Mouse (Mus musculus): ENCODE results near the gene Krtap28-10. TPM values are rescaled to one million over a fixed set of nuclear protein-coding genes. Genes with fewer than 3 reads are reported as not detected.

The Krtap28-10 gene
- polyA plus RNA-seq, 1 experiment from 2014 or later: not detected

DNA sequence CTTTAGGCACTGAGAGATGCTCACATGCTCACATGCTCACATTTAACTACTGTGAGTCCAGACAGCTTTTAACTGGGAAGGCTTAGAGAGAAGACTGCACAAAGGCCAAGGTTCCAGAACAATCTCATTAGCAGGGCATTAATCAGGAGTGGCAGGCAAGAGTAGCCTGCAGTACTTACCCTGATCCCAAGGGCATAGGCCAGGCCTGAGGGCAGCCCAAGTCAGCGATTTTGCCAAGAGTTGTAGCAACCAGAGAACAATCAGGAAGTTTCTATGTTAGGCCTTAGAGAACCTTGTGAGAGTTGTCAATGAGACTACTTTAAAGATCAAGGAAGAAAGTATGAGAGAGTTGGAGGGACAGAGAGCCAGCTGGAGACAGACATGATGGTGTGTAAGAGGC lies 16.2 kb upstream of the Krtap28-10 start:
- Histone ChIP-seq H3K4me3 (replicated peaks) (no peak overlapping the region), H3K27ac (replicated peaks) (no peak overlapping the region), H3K4me1 (replicated peaks) (no peaks in the 10 kb centered on the region), H3K4me2 (no peak overlapping the region), H3K36me3 (replicated peaks) (no peaks in the 10 kb centered on the region), H3K9me3 (replicated peaks) (no peaks in the 10 kb centered on the region), H3K9ac (no peak overlapping the region), H3K27me3 (no peaks in the 10 kb centered on the region)
- 54% methylated on average over 1 of the region's 1 CpGs for WGBS (ENCODE audit: insufficient replicate concordance)
- ATAC-seq (ENCODE audit: insufficient read depth): no peak

- Histone ChIP-seq H3K9me3 (replicated peaks) (no peaks in the 10 kb centered on the region), H3K27ac (replicated peaks) (no peak within 1 kb of the TSS), H3K4me1 (replicated peaks) (no peaks in the 10 kb centered on the region), H3K9ac (no peak within 1 kb of the TSS), H3K4me3 (replicated peaks) (no peak within 1 kb of the TSS), H3K27me3 (no peaks in the 10 kb centered on the region), H3K4me2 (no peak within 1 kb of the TSS), H3K36me3 (replicated peaks) (no peaks in the 10 kb centered on the region)
- ATAC-seq (ENCODE audit: insufficient read depth): no peak
- 31% methylated on average over 5 of the region's 5 CpGs for WGBS (ENCODE audit: insufficient replicate concordance)
Measured at GRCm38 (mm10) chr1:83044882-83045427, 2.7 kb upstream of the Krtap28-10 start, which contains the start of gene Gm47969. Gene Gm47969, plus strand, starts transcription at chr1:83044932.

DNA sequence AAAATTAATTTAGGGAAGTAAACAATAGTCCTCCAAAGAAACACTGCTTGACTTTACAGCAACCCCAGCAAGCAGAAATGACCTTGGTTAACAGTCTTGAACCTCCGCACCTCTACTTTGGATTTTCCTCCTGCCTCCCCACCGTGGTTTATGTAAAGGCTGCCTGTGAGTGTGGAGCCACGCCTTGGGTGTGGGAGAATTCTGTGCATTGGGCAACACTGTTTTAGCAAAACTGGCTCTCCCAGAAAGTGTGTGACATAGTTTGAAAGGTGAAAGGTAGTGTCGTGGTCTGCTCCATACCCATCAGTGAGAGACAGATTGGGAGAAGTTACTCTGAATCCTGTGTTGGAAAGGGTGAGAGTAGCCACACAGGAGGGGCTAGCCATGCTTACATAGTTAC lies 3.2 kb downstream of the Krtap28-10 start:
- no peaks in the 10 kb centered on the region for H3K36me3 ChIP-seq (replicated peaks)
- H3K27ac ChIP-seq (replicated peaks): no peak overlapping the region
- WGBS (ENCODE audit: insufficient replicate concordance): 52% methylated on average over 4 of the region's 4 CpGs
- H3K4me1 ChIP-seq (replicated peaks): no peaks in the 10 kb centered on the region
- no peaks in the 10 kb centered on the region; the same call in 1 of the 2 replicates for H3K27me3 ChIP-seq
- H3K4me2 ChIP-seq: no peak overlapping the region
- no peak for ATAC-seq (ENCODE audit: insufficient read depth)
- H3K4me3 ChIP-seq (replicated peaks): no peak overlapping the region
- H3K9me3 ChIP-seq (replicated peaks): no peaks in the 10 kb centered on the region
- H3K9ac ChIP-seq: no peak overlapping the region

DNA sequence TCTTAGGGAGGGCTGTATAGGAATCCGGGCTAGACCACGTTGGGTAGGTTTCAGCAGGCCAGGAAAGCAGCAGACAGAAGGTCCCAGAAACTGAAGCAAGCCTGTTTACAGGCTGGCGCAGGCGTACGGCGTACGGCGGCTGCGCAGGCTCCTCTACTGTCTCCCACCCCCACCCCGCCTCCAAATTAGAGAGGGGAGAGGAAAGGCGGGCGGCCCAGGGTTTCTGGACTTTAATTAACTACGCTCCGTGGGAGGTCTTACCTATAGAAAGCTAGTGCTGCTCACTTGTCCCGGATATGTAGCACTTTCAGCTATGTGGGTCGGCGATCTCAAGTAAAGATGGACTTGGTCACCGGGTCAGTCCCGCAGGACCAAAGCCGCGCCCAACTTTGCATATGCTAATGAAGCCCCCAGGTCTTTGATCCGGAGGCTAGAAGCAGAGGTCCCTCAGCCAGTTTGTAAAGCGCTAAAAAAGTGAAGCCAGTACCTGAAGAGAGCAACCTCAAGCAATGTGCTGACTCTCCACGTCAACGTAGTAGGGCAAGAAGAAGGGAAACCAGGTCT lies 4.1 kb downstream of the Krtap28-10 start, which contains the start of gene Slc19a3:
Slc19a3 (minus strand) TSS at position 340 of the 564 bp plus-strand sequence.
- Histone ChIP-seq H3K4me3 (replicated peaks) (peak within 1 kb of the TSS; percentile 45), H3K27ac (replicated peaks) (no peak within 1 kb of the TSS), H3K4me1 (replicated peaks) (no peaks in the 10 kb centered on the region), H3K9me3 (replicated peaks) (no peaks in the 10 kb centered on the region), H3K4me2 (peak within 1 kb of the TSS; percentile 62), H3K27me3 (no peaks in the 10 kb centered on the region; the same call in 1 of the 2 replicates), H3K9ac (no peak within 1 kb of the TSS), H3K36me3 (replicated peaks) (no peaks in the 10 kb centered on the region)
- ATAC-seq (ENCODE audit: insufficient read depth): no peak; the same call in 1 of the 2 replicates
- under 1% methylated on average over 25 of the region's 25 CpGs for WGBS (ENCODE audit: insufficient replicate concordance)

- Histone ChIP-seq H3K9me3 (replicated peaks) (no peaks in the 10 kb centered on the region), H3K27me3 (no peaks in the 10 kb centered on the region; the same call in 1 of the 2 replicates), H3K9ac (no peak overlapping the region), H3K4me1 (replicated peaks) (no peaks in the 10 kb centered on the region), H3K27ac (replicated peaks) (no peak overlapping the region), H3K4me3 (replicated peaks) (no peak overlapping the region), H3K36me3 (replicated peaks) (no peaks in the 10 kb centered on the region), H3K4me2 (no peak overlapping the region)
- 59% methylated on average over 11 of the region's 11 CpGs for WGBS (ENCODE audit: insufficient replicate concordance)
- ATAC-seq (ENCODE audit: insufficient read depth): no peak
Measured at GRCm38 (mm10) chr1:83036892-83037667, 5.2 kb downstream of the Krtap28-10 start.

- no peak overlapping the region for H3K9ac ChIP-seq
- no peak overlapping the region for H3K27ac ChIP-seq (replicated peaks)
- WGBS (ENCODE audit: insufficient replicate concordance): 41% methylated on average over 5 of the region's 5 CpGs
Measured at GRCm38 (mm10) chr1:83034509-83034908, 7.8 kb downstream of the Krtap28-10 start.

GRCm38 (mm10) chr1:83032508-83032907 lies 9.8 kb downstream of the Krtap28-10 start:
- H3K36me3 ChIP-seq (replicated peaks): no peaks in the 10 kb centered on the region
- ATAC-seq (ENCODE audit: insufficient read depth): no peak
- H3K4me1 ChIP-seq (replicated peaks): no peaks in the 10 kb centered on the region
- H3K9ac ChIP-seq: no peak overlapping the region
- 0 out of 2 replicates have a peak, but pooled peaks cover 3% of the 10 kb centered on the region for H3K27me3 ChIP-seq
- H3K9me3 ChIP-seq (replicated peaks): no peaks in the 10 kb centered on the region
- no peak overlapping the region for H3K4me2 ChIP-seq
- no peak overlapping the region for H3K4me3 ChIP-seq (replicated peaks)
- no peak overlapping the region for H3K27ac ChIP-seq (replicated peaks)
- WGBS (ENCODE audit: insufficient replicate concordance): 70% methylated on average over 6 of the region's 6 CpGs

More at GRCm38 (mm10) chr1:83034509-83034908, 7.8 kb downstream of the Krtap28-10 start:
- Histone ChIP-seq H3K9me3 (replicated peaks) (no peaks in the 10 kb centered on the region), H3K4me3 (replicated peaks) (no peak overlapping the region), H3K27me3 (peaks cover 3% of the 10 kb centered on the region; the same call in 1 of the 2 replicates), H3K4me1 (replicated peaks) (no peaks in the 10 kb centered on the region), H3K4me2 (no peak overlapping the region), H3K36me3 (replicated peaks) (no peaks in the 10 kb centered on the region)
- ATAC-seq (ENCODE audit: insufficient read depth): no peak

- H3K36me3 ChIP-seq (replicated peaks): no peaks in the 10 kb centered on the region
- no peak overlapping the region for H3K4me3 ChIP-seq (replicated peaks)
- ATAC-seq (ENCODE audit: insufficient read depth): no peak
- no peaks in the 10 kb centered on the region for H3K4me1 ChIP-seq (replicated peaks)
- no peak overlapping the region for H3K9ac ChIP-seq
- 0 out of 2 replicates have a peak, but pooled peaks cover 3% of the 10 kb centered on the region for H3K27me3 ChIP-seq
- no peaks in the 10 kb centered on the region for H3K9me3 ChIP-seq (replicated peaks)
- no peak overlapping the region for H3K4me2 ChIP-seq
- WGBS (ENCODE audit: insufficient replicate concordance): 43% methylated on average over 1 of the region's 1 CpGs
- H3K27ac ChIP-seq (replicated peaks): no peak overlapping the region
Measured at GRCm38 (mm10) chr1:83031950-83032349, 10.3 kb downstream of the Krtap28-10 start.

DNA sequence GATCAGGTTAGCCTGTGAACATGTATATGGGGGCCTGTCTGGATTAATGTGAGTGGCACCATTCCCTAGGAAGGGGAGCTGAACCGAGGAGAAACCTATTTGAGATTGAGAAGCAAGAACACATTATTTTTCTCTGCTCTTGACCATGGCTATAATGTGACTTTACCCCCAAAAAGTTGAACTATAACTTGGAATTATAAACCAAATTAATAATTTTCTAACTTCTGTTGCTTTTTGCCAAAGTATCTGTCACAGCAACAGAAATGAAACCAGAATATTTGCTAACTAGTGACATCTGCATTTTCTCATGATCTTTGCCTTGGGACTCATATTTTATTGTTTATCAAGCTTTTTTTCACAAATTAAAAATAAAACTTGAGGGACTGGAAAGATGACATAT lies 25.7 kb downstream of the Krtap28-10 start:
- H3K9me3 ChIP-seq (replicated peaks): no peaks in the 10 kb centered on the region
- H3K36me3 ChIP-seq (replicated peaks): no peaks in the 10 kb centered on the region
- no peak for ATAC-seq (ENCODE audit: insufficient read depth)
- no peak overlapping the region for H3K9ac ChIP-seq
- no peak overlapping the region for H3K4me2 ChIP-seq
- WGBS (ENCODE audit: insufficient replicate concordance): 26% methylated on average over 1 of the region's 1 CpGs
- H3K4me1 ChIP-seq (replicated peaks): no peaks in the 10 kb centered on the region
- no peak overlapping the region for H3K4me3 ChIP-seq (replicated peaks)
- H3K27ac ChIP-seq (replicated peaks): no peak overlapping the region
- no peaks in the 10 kb centered on the region for H3K27me3 ChIP-seq

- Histone ChIP-seq H3K4me1 (replicated peaks) (no peaks in the 10 kb centered on the region), H3K9me3 (replicated peaks) (no peaks in the 10 kb centered on the region), H3K4me2 (no peak overlapping the region), H3K4me3 (replicated peaks) (no peak overlapping the region), H3K36me3 (replicated peaks) (no peaks in the 10 kb centered on the region), H3K27ac (replicated peaks) (no peak overlapping the region), H3K9ac (no peak overlapping the region), H3K27me3 (no peaks in the 10 kb centered on the region)
- 60% methylated on average over 10 of the region's 10 CpGs for WGBS (ENCODE audit: insufficient replicate concordance)
- no peak for ATAC-seq (ENCODE audit: insufficient read depth)
Measured at GRCm38 (mm10) chr1:83015329-83015879, 26.9 kb downstream of the Krtap28-10 start.

DNA sequence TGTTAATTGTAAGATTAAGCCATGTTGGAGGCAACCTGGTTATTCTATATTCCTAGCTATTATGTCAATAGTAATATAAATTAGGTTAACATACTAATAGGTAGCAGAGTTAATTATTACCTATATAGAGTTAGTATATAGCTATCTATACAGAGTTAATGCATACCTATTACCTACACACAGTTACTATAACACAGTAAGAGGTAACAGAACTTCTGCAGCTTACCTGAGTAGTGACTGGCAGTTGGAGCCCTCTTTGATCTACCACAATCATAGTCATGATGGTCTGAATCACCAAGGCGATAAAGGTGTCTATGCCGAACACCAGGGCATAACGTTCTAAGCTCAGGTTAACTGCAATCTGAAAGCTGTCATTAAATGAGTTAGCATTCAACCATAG lies 27.8 kb downstream of the Krtap28-10 start:
- Histone ChIP-seq H3K4me3 (replicated peaks) (no peak overlapping the region), H3K27me3 (no peaks in the 10 kb centered on the region), H3K4me2 (no peak overlapping the region), H3K27ac (replicated peaks) (no peak overlapping the region), H3K9me3 (replicated peaks) (no peaks in the 10 kb centered on the region), H3K36me3 (replicated peaks) (no peaks in the 10 kb centered on the region), H3K4me1 (replicated peaks) (no peaks in the 10 kb centered on the region), H3K9ac (no peak overlapping the region)
- 68% methylated on average over 3 of the region's 3 CpGs for WGBS (ENCODE audit: insufficient replicate concordance)
- ATAC-seq (ENCODE audit: insufficient read depth): no peak

All from liver, embryonic 15.5 days (tissue).